In genomic region chr19:56046784-56047390, GRCm38 (mm10) we compare ENCODE assay signal across 12 mouse cellular contexts.
"Had no signal": no experiment of that assay in that cellular context is flagged by ENCODE, and none has a peak within 500 bp of the region (broad histone marks: within the 10 kb centered on the region; RNA-seq: fewer than 3 reads in every experiment).

No protein-coding gene starts in this region.

- H3K27ac ChIP-seq: limb, embryonic 13.5 days; liver, embryonic 14.5 days; neural tube, embryonic 15.5 days; stomach, embryonic 15.5 days had no signal

- DNase-seq: kidney, postnatal 14 days; left cerebral cortex, postnatal 4 days; lung, adult 18-20 months; midbrain, embryonic 14.5 days; right cerebral cortex, postnatal 14 days; thymus, adult 2 months; thymus, postnatal 25 days had no signal

- H3K9me3 ChIP-seq: limb, embryonic 13.5 days; neural tube, embryonic 15.5 days; stomach, embryonic 15.5 days had no signal

- H3K36me3 ChIP-seq: limb, embryonic 13.5 days; neural tube, embryonic 15.5 days; stomach, embryonic 15.5 days had no signal

- H3K4me1 ChIP-seq: neural tube, embryonic 15.5 days; stomach, embryonic 15.5 days had no signal

- H3K4me2 ChIP-seq: limb, embryonic 13.5 days; neural tube, embryonic 15.5 days; stomach, embryonic 15.5 days had no signal

- H3K9ac ChIP-seq: limb, embryonic 13.5 days; liver, embryonic 14.5 days; neural tube, embryonic 15.5 days; stomach, embryonic 15.5 days had no signal

- H3K4me3 ChIP-seq: limb, embryonic 13.5 days; myocyte; neural tube, embryonic 15.5 days; stomach, embryonic 15.5 days had no signal

- H3K27me3 ChIP-seq: limb, embryonic 13.5 days; neural tube, embryonic 15.5 days; stomach, embryonic 15.5 days had no signal
